Mouse (Mus musculus): ENCODE results near the gene Gfm1. TPM values are rescaled to one million over a fixed set of nuclear protein-coding genes. Genes with fewer than 3 reads are reported as not detected.

The Gfm1 gene
- polyA plus RNA-seq, 1 experiment from 2014 or later, result 37.8 TPM

- peak; percentile 37 for TF ChIP-seq CTCF (IDR thresholded peaks at IDR 0.05; ENCODE audit: low read depth)
- no peak for TF ChIP-seq EP300 (IDR thresholded peaks at IDR 0.05; ENCODE audit: low read depth)
- Histone ChIP-seq H3K36me3 (replicated peaks; ENCODE audit: insufficient read depth, low read length) (no peaks in the 10 kb centered on the region), H3K27me3 (ENCODE audit: insufficient read depth, low read length) (peaks cover 14% of the 10 kb centered on the region), H3K27ac (ENCODE audit: low read depth) (no peak within 1 kb of the TSS), H3K9ac (replicated peaks) (peak within 1 kb of the TSS; percentile 35), H3K4me1 (ENCODE audit: insufficient read depth) (0 out of 2 replicates have a peak, but pooled peaks cover 2% of the 10 kb centered on the region), H3K4me2 (ENCODE audit: low read depth, low read length) (peak within 1 kb of the TSS; percentile 77), H3K9me3 (ENCODE audit: low read length) (no peaks in the 10 kb centered on the region), H3K4me3 (ENCODE audit: low read depth, low read length) (peak within 1 kb of the TSS; percentile 54)
- ATAC-seq (peak; percentile 64), DNase-seq (peak; percentile 49)
- 1% methylated on average over 38 of the region's 38 CpGs for WGBS (ENCODE audit: insufficient replicate concordance)
These were observed 85.4 kb downstream of the Gfm1 start, which contains the start of gene Rarres1 for GRCm38 (mm10) chr3:67515274-67515801. Gene Rarres1, minus strand, starts transcription at chr3:67515523.

GRCm38 (mm10) chr3:67520568-67521143 is 90.8 kb downstream of the Gfm1 start:
- ATAC-seq (no peak), DNase-seq (no peak)
- Histone ChIP-seq H3K4me2 (ENCODE audit: low read depth, low read length) (no peak overlapping the region), H3K27ac (ENCODE audit: low read depth) (no peak overlapping the region), H3K4me1 (ENCODE audit: insufficient read depth) (0 out of 2 replicates have a peak, but pooled peaks cover 3% of the 10 kb centered on the region), H3K36me3 (replicated peaks; ENCODE audit: insufficient read depth, low read length) (no peaks in the 10 kb centered on the region), H3K4me3 (ENCODE audit: low read depth, low read length) (no peak overlapping the region), H3K9ac (replicated peaks) (no peak overlapping the region), H3K9me3 (ENCODE audit: low read length) (no peaks in the 10 kb centered on the region), H3K27me3 (ENCODE audit: insufficient read depth, low read length) (peaks cover 7% of the 10 kb centered on the region; the same call in 1 of the 2 replicates)
- WGBS (ENCODE audit: insufficient replicate concordance), result 75% methylated on average over 5 of the region's 5 CpGs
- TF ChIP-seq CTCF (IDR thresholded peaks at IDR 0.05; ENCODE audit: low read depth), result no peak
- TF ChIP-seq EP300 (IDR thresholded peaks at IDR 0.05; ENCODE audit: low read depth), result no peak

GRCm38 (mm10) chr3:67522709-67523108 is 92.8 kb downstream of the Gfm1 start:
- no peak for DNase-seq

GRCm38 (mm10) chr3:67524768-67525167 is 94.9 kb downstream of the Gfm1 start:
- Histone ChIP-seq H3K27ac (ENCODE audit: low read depth) (no peak overlapping the region), H3K4me2 (ENCODE audit: low read depth, low read length) (no peak overlapping the region), H3K27me3 (ENCODE audit: insufficient read depth, low read length) (no peaks in the 10 kb centered on the region), H3K36me3 (replicated peaks; ENCODE audit: insufficient read depth, low read length) (no peaks in the 10 kb centered on the region), H3K9me3 (ENCODE audit: low read length) (no peaks in the 10 kb centered on the region), H3K4me1 (ENCODE audit: insufficient read depth) (0 out of 2 replicates have a peak, but pooled peaks cover 3% of the 10 kb centered on the region), H3K9ac (replicated peaks) (no peak overlapping the region), H3K4me3 (ENCODE audit: low read depth, low read length) (no peak overlapping the region)
- no peak for ATAC-seq
- 45% methylated on average over 5 of the region's 6 CpGs for WGBS (ENCODE audit: insufficient replicate concordance)
- peak; percentile 27 for DNase-seq
- TF ChIP-seq EP300 (IDR thresholded peaks at IDR 0.05; ENCODE audit: low read depth), result no peak
- TF ChIP-seq CTCF (IDR thresholded peaks at IDR 0.05; ENCODE audit: low read depth), result no peak

More at GRCm38 (mm10) chr3:67522709-67523108, 92.8 kb downstream of the Gfm1 start:
- Histone ChIP-seq H3K9ac (replicated peaks) (no peak overlapping the region), H3K4me1 (ENCODE audit: insufficient read depth) (0 out of 2 replicates have a peak, but pooled peaks cover 3% of the 10 kb centered on the region), H3K4me2 (ENCODE audit: low read depth, low read length) (no peak overlapping the region), H3K27me3 (ENCODE audit: insufficient read depth, low read length) (no peaks in the 10 kb centered on the region), H3K4me3 (ENCODE audit: low read depth, low read length) (no peak overlapping the region), H3K9me3 (ENCODE audit: low read length) (no peaks in the 10 kb centered on the region), H3K27ac (ENCODE audit: low read depth) (no peak overlapping the region), H3K36me3 (replicated peaks; ENCODE audit: insufficient read depth, low read length) (no peaks in the 10 kb centered on the region)
- WGBS (ENCODE audit: insufficient replicate concordance), result 73% methylated on average over 8 of the region's 8 CpGs
- TF ChIP-seq EP300 (IDR thresholded peaks at IDR 0.05; ENCODE audit: low read depth) (no peak), CTCF (IDR thresholded peaks at IDR 0.05; ENCODE audit: low read depth) (no peak)
- ATAC-seq, result no peak

Other genes with a start within 250 kb of the Gfm1 start
- gene Mlf1, start 56.0 kb upstream of the Gfm1 start, polyA plus RNA-seq (2015; fragmentation: Nextera tagmentation; extraction: Ambion mirVana), result 1.2 and 4.0 TPM in 2 replicates
- gene Gm17402, start 54.9 kb upstream of the Gfm1 start, polyA plus RNA-seq (2015; fragmentation: Nextera tagmentation; extraction: Ambion mirVana), result not detected in 2 replicates
- 9.0 and 9.9 TPM in 2 replicates for gene Lxn, start 33.8 kb downstream of the Gfm1 start, polyA plus RNA-seq (2015; fragmentation: Nextera tagmentation; extraction: Ambion mirVana)
- 11.0 and 12.7 TPM in 2 replicates for gene Rarres1, start 85.4 kb downstream of the Gfm1 start, polyA plus RNA-seq (2015; fragmentation: Nextera tagmentation; extraction: Ambion mirVana)
- 25.2 and 29.6 TPM in 2 replicates for gene Mfsd1, start 152.6 kb downstream of the Gfm1 start, polyA plus RNA-seq (2015; fragmentation: Nextera tagmentation; extraction: Ambion mirVana)

Measured in liver, postnatal 0 days (tissue).